Mouse (Mus musculus) layer of hippocampus, adult 2 months (tissue): Measurements from ENCODE around the gene Jazf1. TPM values are rescaled to one million over a fixed set of nuclear protein-coding genes. Genes with fewer than 3 reads are reported as not detected.
A peak's percentile ranks its signal among the peaks of the same experiment; 100 is the strongest.

Experiments used
- DNase-seq, 2 experiments: peaks; one replicate each; pipeline ENCODE4 v3.0.0; 2022; ENCODE audit warnings: low spot score in 2 of 2
- H3K27ac ChIP-seq: fragments of 200-600 bp; 2 replicates; pipeline ENCODE4 v1.8.1; 2022
- H3K4me3 ChIP-seq: fragments of 200-600 bp; 2 replicates; pipeline ENCODE4 v1.8.1; 2022; ENCODE audit warnings: mild to moderate bottlenecking
- CTCF ChIP-seq: fragments of 200-600 bp; conservative IDR thresholded peaks from 2 replicates; pipeline ENCODE4 v1.8.1; 2022; ENCODE audit warnings: antibody characterized with exemption, mild to moderate bottlenecking, moderate library complexity
- total RNA-seq, 2 experiments: library from RNA; stranded (reverse); gene quantifications; 2 replicates each; pipeline ENCODE4 v1.2.3; 2021

Gene Jazf1
- total RNA-seq, 2 experiments from 2014 or later = 30.4 to 32.8 TPM

DNA sequence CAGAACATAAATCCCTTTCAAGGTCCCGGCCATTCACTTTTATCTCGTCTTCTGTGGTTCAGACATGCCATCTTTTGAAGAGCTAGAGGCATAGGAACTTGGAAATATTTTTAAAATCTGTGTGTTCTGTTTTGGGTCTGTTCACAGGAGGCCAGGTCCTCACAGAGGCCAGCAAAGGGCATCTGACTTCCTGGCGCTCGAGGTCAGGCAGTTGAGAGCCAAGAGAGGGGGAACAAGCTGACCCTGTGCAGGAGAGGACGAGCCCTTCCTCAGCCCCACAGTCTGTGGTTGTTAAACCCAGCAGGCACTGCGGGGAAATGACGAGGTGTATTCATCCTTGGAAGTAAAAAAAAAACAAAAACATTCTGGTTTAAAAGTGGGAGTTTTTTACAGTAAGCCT lies 303.2 kb downstream of the Jazf1 start:
- no peak for TF ChIP-seq CTCF
- no peak overlapping the region for H3K27ac ChIP-seq
- no peak overlapping the region for H3K4me3 ChIP-seq
- DNase-seq = no peak

DNA sequence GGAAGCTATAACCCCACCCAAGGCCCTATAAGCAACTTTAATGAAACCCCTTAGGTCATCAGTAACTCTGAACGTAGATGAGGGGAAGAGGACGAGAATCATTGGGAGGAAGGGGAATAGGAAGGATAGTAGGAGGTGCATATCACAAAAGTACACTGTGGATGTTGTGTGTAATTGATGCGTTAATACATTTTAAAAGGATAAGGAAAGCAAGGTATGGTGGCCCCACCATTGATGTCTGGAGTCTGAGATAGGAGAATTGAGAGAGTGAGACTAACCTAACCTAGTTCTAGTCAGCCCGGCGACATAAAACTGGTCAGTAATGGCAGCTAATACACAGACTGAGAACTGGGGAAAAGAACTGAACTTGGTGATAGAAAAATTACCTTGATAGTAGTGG lies 315.6 kb downstream of the Jazf1 start:
- no peak for DNase-seq
- no peak overlapping the region for H3K27ac ChIP-seq
- no peak overlapping the region for H3K4me3 ChIP-seq
- no peak for TF ChIP-seq CTCF

DNA sequence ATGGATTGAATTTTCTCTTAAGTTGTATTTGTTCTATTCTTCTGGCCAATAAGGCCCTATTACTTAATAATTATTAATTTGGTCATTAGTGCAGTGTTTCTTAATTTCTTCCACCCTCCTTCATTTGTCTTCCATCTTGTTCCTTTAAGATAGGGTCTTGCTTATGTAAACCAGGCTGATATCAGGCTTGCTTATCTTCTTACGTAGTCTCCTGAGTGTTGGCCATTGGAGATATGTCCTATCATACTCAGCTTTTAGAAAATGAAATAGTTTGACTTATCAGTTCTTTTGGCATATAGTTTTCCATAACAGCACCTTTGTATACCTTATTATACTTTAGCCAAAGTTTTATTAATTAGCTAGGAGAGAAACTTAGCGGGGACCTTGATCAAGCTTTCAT lies 333.8 kb downstream of the Jazf1 start:
- Histone ChIP-seq H3K27ac (no peak overlapping the region), H3K4me3 (no peak overlapping the region)
- no peak for DNase-seq
- no peak for TF ChIP-seq CTCF

DNA sequence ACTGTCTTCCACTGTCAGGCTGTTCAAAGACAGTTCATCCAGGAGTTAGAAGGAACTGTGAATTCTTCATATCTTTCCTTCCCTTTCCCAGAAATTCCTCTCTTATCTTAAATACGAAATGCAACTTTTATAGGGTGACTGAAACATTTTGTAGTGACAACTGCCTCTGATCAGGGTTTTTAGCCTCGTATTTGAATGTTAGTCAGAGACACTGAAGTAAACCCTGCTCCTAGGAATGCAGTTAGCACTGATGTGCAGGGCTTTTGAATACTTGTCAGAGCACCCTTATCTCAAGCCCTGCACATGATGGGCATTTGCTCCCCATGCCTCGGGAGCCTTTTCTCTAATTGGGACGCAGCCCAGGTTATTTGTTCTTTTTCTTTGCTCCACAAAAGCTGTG lies 338.1 kb downstream of the Jazf1 start:
- TF ChIP-seq CTCF = no peak
- Histone ChIP-seq H3K4me3 (no peak overlapping the region), H3K27ac (no peak overlapping the region)
- no peak for DNase-seq

DNA sequence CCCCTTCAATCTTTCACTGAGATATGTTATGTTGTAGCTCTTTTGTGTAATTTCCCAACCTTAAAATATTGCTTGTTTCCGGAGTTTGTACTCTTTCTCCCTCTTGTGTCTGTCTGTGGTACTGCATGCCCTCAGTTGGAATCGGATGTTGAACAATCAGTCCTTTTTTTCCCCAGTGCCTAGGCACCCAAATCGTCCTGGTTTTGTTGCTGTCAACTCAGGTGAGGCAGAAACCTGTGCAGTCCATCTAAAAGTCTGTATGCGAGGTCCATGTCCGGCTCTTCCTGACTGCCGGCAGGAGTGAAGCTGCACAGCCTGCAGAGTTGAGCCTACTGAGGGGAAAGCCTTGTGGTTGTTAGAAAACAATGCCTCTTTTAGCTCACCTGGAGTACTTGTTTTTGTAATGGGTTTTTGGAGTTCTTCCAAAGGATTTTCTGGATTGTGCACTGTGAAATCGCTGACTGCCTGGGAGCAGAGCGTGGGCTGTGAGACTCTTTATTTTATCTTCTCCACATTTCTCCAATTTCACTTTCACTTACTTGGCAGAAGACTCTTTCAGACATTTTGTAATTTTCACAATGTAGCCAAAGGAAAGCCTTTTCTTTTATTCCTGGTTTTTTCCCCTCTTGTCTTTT lies 343.5 kb downstream of the Jazf1 start:
- no peak overlapping the region for H3K27ac ChIP-seq
- H3K4me3 ChIP-seq = no peak overlapping the region
- DNase-seq = peak; percentile 55 to 78
- TF ChIP-seq CTCF = peak; percentile 100

Other genes starting within 250 kb of the Jazf1 start
- 1 to 10 TPM; 5.0 to 5.6 TPM for gene Creb5, start 218.6 kb upstream of the Jazf1 start, total RNA-seq